Mouse (Mus musculus) megakaryocyte, embryonic 14.5 days (primary cell): Measurements from ENCODE around the gene Mical2.

Experiments
- FLI1 ChIP-seq: IDR thresholded peaks from 2 replicates; pipeline ENCODE4 v1.6.1; 2012; ENCODE audit warnings: low read length, inconsistent platforms, mixed read lengths
- GATA1 ChIP-seq: IDR thresholded peaks from 3 replicates; pipeline ENCODE4 v1.6.1; 2012; ENCODE audit warnings: mixed read lengths, low read length, inconsistent platforms, borderline replicate concordance

DNA sequence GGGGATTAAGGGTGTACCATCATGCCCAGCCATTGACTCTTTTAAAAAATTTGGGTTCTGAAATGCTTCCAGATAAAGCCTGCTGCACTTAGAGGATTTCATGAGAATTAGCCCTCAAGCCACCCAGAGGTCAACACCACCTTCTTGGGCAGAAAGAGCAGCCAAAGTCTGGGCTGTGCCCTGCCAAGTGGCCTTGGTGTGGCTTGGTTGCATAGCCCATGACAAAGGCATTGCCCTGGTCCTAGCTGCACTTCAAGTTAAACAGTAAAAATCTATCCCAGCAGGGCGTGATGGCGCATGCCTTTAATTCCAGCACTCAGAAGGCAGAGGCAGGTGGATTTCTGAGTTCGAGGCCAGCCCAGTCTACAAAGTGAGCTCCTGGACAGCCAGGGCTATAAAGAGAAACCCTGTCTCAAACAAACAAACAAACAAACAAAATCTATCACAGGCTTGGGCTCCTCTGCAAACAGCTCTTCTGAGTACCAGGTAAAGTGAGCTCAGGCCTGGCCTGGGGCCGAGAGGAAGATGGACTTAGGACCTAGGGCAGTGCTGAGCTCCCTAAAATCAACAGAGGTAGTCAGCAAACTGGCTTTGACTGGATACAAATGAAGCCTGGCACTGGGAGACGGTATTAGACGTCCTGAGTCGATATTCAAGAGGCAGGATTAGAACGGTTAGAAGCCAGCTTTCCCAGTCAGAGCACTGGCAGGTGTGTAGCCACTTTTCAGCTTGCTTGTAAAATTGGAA lies 224.5 kb downstream of the Mical2 start:
- TF ChIP-seq GATA1: no peak
- TF ChIP-seq FLI1: no peak
